Mouse (Mus musculus): ENCODE results near the gene Dtymk.

DNA sequence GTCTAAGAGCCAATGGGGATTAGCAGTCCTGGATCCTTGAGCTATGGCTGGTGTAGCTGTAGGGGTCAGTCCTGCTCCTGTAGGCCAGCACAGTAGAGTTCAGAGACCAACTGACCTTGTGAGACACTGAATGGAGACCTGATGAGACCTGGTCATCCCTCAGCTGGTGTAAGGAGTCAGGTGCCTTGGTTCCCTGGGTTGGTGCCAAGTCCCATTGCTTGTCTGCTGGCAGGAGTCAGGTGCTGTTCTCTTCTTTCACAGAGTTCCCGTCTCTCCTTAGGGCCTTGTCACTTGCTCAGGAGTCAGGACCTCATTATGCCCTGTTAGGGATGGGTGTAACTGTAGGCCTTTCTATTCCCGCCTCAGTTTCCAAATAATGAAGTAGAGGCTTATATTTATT lies 14.8 kb downstream of the Dtymk start:
- TF ChIP-seq CTCF (IDR thresholded peaks at IDR 0.05; ENCODE audit: low read depth, low read length): no peak
- no peak for TF ChIP-seq POLR2A (IDR thresholded peaks at IDR 0.05; ENCODE audit: insufficient read depth, low read length)
- TF ChIP-seq EP300 (IDR thresholded peaks at IDR 0.05; ENCODE audit: insufficient read depth, low read depth, low read length): no peak

Data from ES-Bruce4 (cell line).